Mouse (Mus musculus): ENCODE measurements around the gene C1qtnf12.

The C1qtnf12 gene

GRCm38 (mm10) chr4:155962167-155962971 lies at the start of gene C1qtnf12:
TSS of gene C1qtnf12 (plus strand) at chr4:155962318.
- peak; percentile 42 to 47 for DNase-seq

GRCm38 (mm10) chr4:155932031-155932430 lies 30.1 kb upstream of the C1qtnf12 start:
- DNase-seq, result no peak

- DNase-seq, result peak; percentile 24 to 26
Measured at GRCm38 (mm10) chr4:155943049-155943452, 19.1 kb upstream of the C1qtnf12 start.

GRCm38 (mm10) chr4:155943534-155944249 lies 18.4 kb upstream of the C1qtnf12 start, which contains the start of gene Ube2j2:
TSS of gene Ube2j2 (plus strand) at chr4:155943831.
- peak; percentile 96 for DNase-seq

GRCm38 (mm10) chr4:155944271-155944670 lies 17.8 kb upstream of the C1qtnf12 start:
- peak in 1 of 2 experiments; percentile 10 for DNase-seq

- DNase-seq, result no peak
Measured at GRCm38 (mm10) chr4:155947094-155947493, 15.0 kb upstream of the C1qtnf12 start.

- no peak for DNase-seq
Measured at GRCm38 (mm10) chr4:155955491-155955890, 6.6 kb upstream of the C1qtnf12 start.

- peak; percentile 68 to 72 for DNase-seq
Measured at GRCm38 (mm10) chr4:155959275-155959674, 2.8 kb upstream of the C1qtnf12 start.

- no peak for DNase-seq
Measured at GRCm38 (mm10) chr4:155963106-155963505, 988 bp downstream of the C1qtnf12 start.

GRCm38 (mm10) chr4:155964396-155964795 lies 2.3 kb downstream of the C1qtnf12 start:
- no peak for DNase-seq

- no peak for DNase-seq
Measured at GRCm38 (mm10) chr4:155969043-155969653, 7.0 kb downstream of the C1qtnf12 start.

- DNase-seq, result no peak
Measured at GRCm38 (mm10) chr4:155970286-155970685, 8.2 kb downstream of the C1qtnf12 start.

- DNase-seq, result no peak
Measured at GRCm38 (mm10) chr4:155972651-155973050, 10.5 kb downstream of the C1qtnf12 start.

GRCm38 (mm10) chr4:155973239-155973638 lies 11.1 kb downstream of the C1qtnf12 start:
- no peak for DNase-seq

GRCm38 (mm10) chr4:155981436-155982082 lies 19.4 kb downstream of the C1qtnf12 start:
- DNase-seq, result no peak

GRCm38 (mm10) chr4:155983788-155984187 lies 21.7 kb downstream of the C1qtnf12 start:
- DNase-seq, result no peak

- DNase-seq, result peak; percentile 15 to 25
Measured at GRCm38 (mm10) chr4:155991211-155991907, 29.2 kb downstream of the C1qtnf12 start.

- DNase-seq, result no peak
Measured at GRCm38 (mm10) chr4:155991908-155992230, 29.8 kb downstream of the C1qtnf12 start.

- peak; percentile 81 to 84 for DNase-seq
Measured at GRCm38 (mm10) chr4:155992241-155992905, 30.3 kb downstream of the C1qtnf12 start, which contains the start of the genes B3galt6 and Sdf4. TSS of gene B3galt6 (minus strand) at chr4:155992649. TSS of gene Sdf4 (plus strand) at chr4:155992872.

- DNase-seq, result peak; percentile 94 to 95
Measured at GRCm38 (mm10) chr4:155992906-155993547, 30.9 kb downstream of the C1qtnf12 start.

GRCm38 (mm10) chr4:155993606-155994005 lies 31.5 kb downstream of the C1qtnf12 start:
- DNase-seq, result no peak
